Mouse (Mus musculus) thymus, adult 2 months (tissue): ENCODE measurements around the gene Dcaf17.

ENCODE experiments used
- CTCF ChIP-seq: fragments of 200-500 bp; IDR thresholded peaks from 2 replicates; pipeline ENCODE4 v1.5.1; 2012; ENCODE audit warnings: mild to moderate bottlenecking, control low read depth, low read length, moderate library complexity, borderline replicate concordance; ENCODE audit not compliant: control insufficient read depth, poor library complexity, insufficient read depth; ENCODE audit errors: extremely low read depth
- POLR2A ChIP-seq: fragments of 200-500 bp; IDR thresholded peaks from 2 replicates; pipeline ENCODE4 v1.6.1; 2012; ENCODE audit warnings: mild to moderate bottlenecking, low read length, control low read depth, moderate library complexity; ENCODE audit not compliant: control insufficient read depth, poor library complexity, insufficient read depth; ENCODE audit errors: extremely low read depth

DNA sequence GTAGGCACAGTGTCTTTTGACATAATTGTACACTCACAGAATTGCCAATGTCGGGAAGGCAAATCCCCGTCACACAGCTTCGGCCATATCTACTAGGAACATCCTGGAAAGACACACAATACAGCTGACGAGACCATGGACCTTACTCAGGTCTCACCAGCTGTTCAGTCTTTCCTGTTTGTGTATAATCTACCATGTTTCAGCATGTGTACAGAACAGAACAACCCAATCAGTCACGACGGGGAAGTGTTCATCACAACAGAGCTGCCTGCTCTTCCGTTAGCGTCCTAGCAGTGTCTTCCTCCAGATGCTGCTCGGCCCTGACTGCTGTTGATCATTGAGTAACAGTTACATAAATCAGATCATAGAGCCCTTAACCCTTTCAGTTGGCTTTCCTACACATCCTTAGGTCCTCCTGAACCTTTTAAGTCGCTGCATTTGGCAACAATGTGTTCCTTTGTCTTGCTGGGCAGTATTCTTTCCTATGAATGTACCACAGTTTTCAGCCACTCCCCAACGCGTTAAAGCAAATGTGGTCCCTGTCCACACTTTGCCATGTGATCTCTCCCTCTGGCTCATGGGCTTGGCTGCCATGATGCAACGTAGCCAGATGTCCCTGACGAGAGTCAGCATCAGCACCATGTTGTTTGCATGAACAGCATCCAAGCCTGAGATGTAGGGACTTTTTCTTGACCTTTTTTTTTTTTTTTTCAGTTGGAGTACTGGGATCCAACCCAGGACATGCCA, 50.5 kb downstream of the Dcaf17 start:
- no peak for TF ChIP-seq CTCF
- no peak for TF ChIP-seq POLR2A
